In the genomic region with DNA sequence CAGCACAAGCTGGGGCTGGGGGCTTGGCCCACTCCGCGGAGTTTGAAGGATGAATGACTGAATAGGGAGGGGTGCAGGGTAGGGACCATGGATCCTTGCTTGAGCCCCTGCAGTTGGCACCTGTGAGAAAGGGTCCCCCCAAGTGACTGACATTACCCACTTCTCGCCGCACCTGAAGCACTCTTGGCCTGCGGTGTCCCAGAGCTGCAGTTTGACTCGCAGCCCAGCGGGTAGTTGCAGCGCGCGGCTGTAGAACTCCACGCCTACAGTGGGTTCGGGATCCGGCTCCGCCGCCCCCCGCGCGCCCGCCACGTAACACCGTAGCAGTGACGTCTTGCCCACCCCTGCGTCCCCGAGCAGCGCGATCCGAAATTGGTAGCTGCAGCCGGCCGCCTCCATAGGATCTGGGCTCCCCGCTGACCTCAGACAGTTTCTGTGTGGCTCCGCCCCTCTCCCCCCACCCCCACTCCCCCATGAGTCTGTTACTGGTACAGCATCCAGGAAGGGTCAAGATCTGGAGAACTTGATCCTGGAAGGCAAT, we compare ENCODE assay signal across 8 mouse cellular contexts. TPM values are rescaled to one million over a fixed set of nuclear protein-coding genes. Genes with fewer than 3 reads are reported as not detected.
DNase-seq lines count a peak whose midpoint lies in the region; ATAC-seq lines count a peak whose summit lies in the region.

Rab42 (minus strand) TSS at position 447 of the 541 bp plus-strand sequence.

- H3K9ac ChIP-seq in hindbrain, embryonic 14.5 days = peak within 1 kb of the TSS; percentile 64

- intact Hi-C loops in left cerebral cortex, postnatal 10 days (cut with DNase I) = no loop called here

- DNase-seq in R1 (ENCODE audit: low read depth, low spot score) = peak; percentile 87
- DNase-seq in cerebellum, postnatal 4 days (ENCODE audit: low spot score in 2 of 2) = peak; percentile 38 to 49
- peak; percentile 33 for DNase-seq in gastrocnemius, adult 18-20 months (ENCODE audit: low spot score)
- peak; percentile 34 for DNase-seq in hindbrain, embryonic 14.5 days (ENCODE audit: low spot score)
- DNase-seq in left cerebral cortex, postnatal 10 days (ENCODE audit: extremely low spot score in 1 of 2, low spot score in 2 of 2) = peak; percentile 34 to 82
- peak; percentile 67 for DNase-seq in right cerebral cortex, postnatal 14 days
- peak; percentile 59 for DNase-seq in urinary bladder, postnatal 14 days (ENCODE audit: low spot score)

- peak within 1 kb of the TSS; percentile 63 for H3K4me2 ChIP-seq in hindbrain, embryonic 14.5 days (replicated peaks)

- H3K36me3 ChIP-seq in hindbrain, embryonic 14.5 days (replicated peaks; ENCODE audit: control insufficient read depth, insufficient read depth) = no peaks in the 10 kb centered on the region

- H3K4me1 ChIP-seq in hindbrain, embryonic 14.5 days (replicated peaks; ENCODE audit: control insufficient read depth, insufficient read depth, low read length) = peaks cover 7% of the 10 kb centered on the region; the same call in 1 of the 2 replicates

- H3K4me3 ChIP-seq in hindbrain, embryonic 14.5 days (replicated peaks; ENCODE audit: low read length) = peak within 1 kb of the TSS; percentile 40

- 2% methylated on average over 31 of the region's 31 CpGs for WGBS in hindbrain, embryonic 14.5 days

- H3K9me3 ChIP-seq in hindbrain, embryonic 14.5 days (ENCODE audit: control insufficient read depth, low read length) = no peaks in the 10 kb centered on the region

- ATAC-seq in hindbrain, embryonic 14.5 days (ENCODE audit: low FRiP score) = 0 out of 2 replicates have a peak, but pooled peaks have one; percentile 55
- ATAC-seq in megakaryocyte, adult 5-6 weeks (ENCODE audit: poor library complexity, severe bottlenecking) = peak; percentile 82

- H3K27me3 ChIP-seq in hindbrain, embryonic 14.5 days (ENCODE audit: control insufficient read depth, insufficient read depth, low read length) = no peaks in the 10 kb centered on the region

- H3K27ac ChIP-seq in hindbrain, embryonic 14.5 days = no peak within 1 kb of the TSS

RNA-seq across cellular contexts. Expression of gene Rab42, which starts in this region (rescaled TPM):
- under 1 TPM in 1 of 2 experiments, not detected in 1; 0.31 TPM for total RNA-seq in gastrocnemius, adult 18-20 months (2021)
- polyA plus RNA-seq in hindbrain, embryonic 14.5 days (2014; fragmentation: Nextera tagmentation; extraction: Ambion mirVana) = 0.95 and 1.5 TPM in 2 replicates
- total RNA-seq in left cerebral cortex, postnatal 10 days (2021) = 1 to 10 TPM in 1 of 2 experiments, under 1 TPM in 1; 0.79 to 1.3 TPM
- not detected in 2 replicates for total RNA-seq in megakaryocyte, adult 5-6 weeks (2015)
- total RNA-seq in megakaryocyte, adult 5-6 weeks (2017) = not detected in 2 replicates

Comparison
In these comparisons a context has a peak if more than half of its experiments do, and no peak if none do; other contexts are left out.
1. Peak in DNase-seq in gastrocnemius, adult 18-20 months; RNA of the gene not detected or under 1 TPM.
2. Peak in ATAC-seq in megakaryocyte, adult 5-6 weeks; RNA of the gene not detected or under 1 TPM.
3. DNase-seq: peak in every context shown above with its lines; median percentile 87 in R1; 67 in right cerebral cortex, postnatal 14 days; 59 in urinary bladder, postnatal 14 days; 58 in left cerebral cortex, postnatal 10 days; 44 in cerebellum, postnatal 4 days; 34 in hindbrain, embryonic 14.5 days; 33 in gastrocnemius, adult 18-20 months.